19 mouse cellular contexts compared by ENCODE assay signal in the genomic region with DNA sequence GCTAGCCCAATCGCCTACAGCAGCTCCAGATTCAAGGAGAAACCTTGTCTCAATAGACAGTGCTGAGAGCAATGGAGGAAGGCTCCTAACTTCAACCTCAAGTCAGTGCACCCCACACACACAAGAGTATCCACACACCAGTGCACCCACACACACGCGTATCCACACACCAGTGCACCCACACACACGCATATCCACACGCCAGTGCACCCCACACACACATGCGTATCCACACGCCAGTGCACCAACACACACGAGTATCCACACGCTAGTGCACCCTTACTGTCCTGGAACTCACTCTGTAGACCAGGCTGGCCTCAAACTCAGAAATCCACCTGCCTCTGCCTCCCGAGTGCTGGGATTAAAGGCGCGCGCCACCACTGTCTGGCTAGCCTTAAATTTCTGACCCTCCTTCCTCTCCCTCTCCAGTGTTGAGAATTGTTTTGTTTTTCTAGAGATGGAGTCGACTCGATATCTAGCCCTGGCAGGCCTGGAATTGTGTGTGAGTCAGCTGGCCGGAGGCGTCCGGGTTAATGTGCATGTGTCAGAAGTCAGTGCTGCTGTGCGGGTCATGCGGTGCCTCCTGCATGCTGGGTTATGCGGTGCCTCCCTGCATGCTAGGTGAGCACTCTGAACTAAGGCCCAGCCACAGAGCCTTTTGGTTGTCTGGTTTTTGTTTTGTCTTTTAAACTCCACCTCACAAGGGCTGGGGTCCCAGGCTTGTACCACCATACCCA. TPM values are rescaled to one million over a fixed set of nuclear protein-coding genes. Genes with fewer than 3 reads are reported as not detected.
DNase-seq lines count a peak whose midpoint lies in the region; ATAC-seq and TF ChIP-seq lines count a peak whose summit lies in the region.
"Had no signal": no experiment of that assay in that cellular context is flagged by ENCODE, and none has a peak within 500 bp of the region (broad histone marks: within the 10 kb centered on the region; RNA-seq: fewer than 3 reads in every experiment).

No protein-coding gene starts in this region.

- 96% methylated on average over 21 of the region's 21 CpGs for WGBS in kidney, embryonic 15.5 days

- H3K36me3 ChIP-seq in kidney, embryonic 15.5 days, result peaks cover 91% of the 10 kb centered on the region
- H3K36me3 ChIP-seq in E14TG2a.4 (ENCODE audit: insufficient read depth, low read length) (peaks cover 78% of the 10 kb centered on the region), myocyte (ENCODE audit: control insufficient read depth, insufficient read depth) (peaks cover 51% of the 10 kb centered on the region)

- no peaks in the 10 kb centered on the region for H3K27me3 ChIP-seq in kidney, embryonic 15.5 days
- H3K27me3 ChIP-seq in E14TG2a.4 (ENCODE audit: insufficient read depth, low read length) (no peaks in the 10 kb centered on the region), myocyte (ENCODE audit: control insufficient read depth, insufficient read depth, insufficient read length) (no peaks in the 10 kb centered on the region)
- H3K27me3 ChIP-seq: forebrain, embryonic 13.5 days; hindbrain, embryonic 12.5 days; liver, embryonic 13.5 days; lung, embryonic 15.5 days; neural tube, embryonic 15.5 days had no signal

- no peak overlapping the region for H3K4me3 ChIP-seq in kidney, embryonic 15.5 days (replicated peaks)
- H3K4me3 ChIP-seq in E14TG2a.4 (replicated peaks; ENCODE audit: low read length), result peak overlapping the region; percentile 29; the same call in 1 of the 2 replicates
- H3K4me3 ChIP-seq in myocyte, result no peak overlapping the region
- H3K4me3 ChIP-seq: forebrain, embryonic 13.5 days; gastrocnemius, adult 2 months; hindbrain, embryonic 12.5 days; liver, embryonic 13.5 days; lung, embryonic 15.5 days; neural tube, embryonic 15.5 days had no signal

- peaks cover 30% of the 10 kb centered on the region for H3K79me2 ChIP-seq in myocyte (ENCODE audit: control insufficient read depth, insufficient read depth)

- H3K9me3 ChIP-seq in kidney, embryonic 15.5 days (replicated peaks), result no peaks in the 10 kb centered on the region
- H3K9me3 ChIP-seq in E14TG2a.4 (ENCODE audit: low read length), result no peaks in the 10 kb centered on the region
- H3K9me3 ChIP-seq: forebrain, embryonic 13.5 days; hindbrain, embryonic 12.5 days; liver, embryonic 13.5 days; lung, embryonic 15.5 days; neural tube, embryonic 15.5 days had no signal

- intact Hi-C loops in left cerebral cortex, postnatal 25 days (cut with DNase I), result no loop called here

- H3K4me1 ChIP-seq in kidney, embryonic 15.5 days, result peaks cover 18% of the 10 kb centered on the region
- H3K4me1 ChIP-seq in E14TG2a.4 (replicated peaks; ENCODE audit: low read depth, low read length), result peaks cover 78% of the 10 kb centered on the region

- no peak overlapping the region for H3K27ac ChIP-seq in kidney, embryonic 15.5 days
- H3K27ac ChIP-seq: forebrain, embryonic 13.5 days; gastrocnemius, adult 2 months; hindbrain, embryonic 12.5 days; liver, embryonic 13.5 days; lung, embryonic 15.5 days; neural tube, embryonic 15.5 days; stomach, postnatal 0 days had no signal

- H3ac ChIP-seq in myocyte (ENCODE audit: control insufficient read depth, insufficient read length), result no peak overlapping the region

- no peak for TF ChIP-seq CTCF in E14TG2a.4 (conservative IDR thresholded peaks at IDR 0.05; ENCODE audit: low read length)

- H3K9ac ChIP-seq in kidney, embryonic 15.5 days, result no peak overlapping the region
- H3K9ac ChIP-seq: forebrain, embryonic 13.5 days; hindbrain, embryonic 12.5 days; liver, embryonic 13.5 days; lung, embryonic 15.5 days; neural tube, embryonic 15.5 days had no signal

- ATAC-seq in kidney, embryonic 15.5 days (replicated peaks; ENCODE audit: low FRiP score), result no peak
- ATAC-seq: forebrain, embryonic 13.5 days had no signal

- TF ChIP-seq POLR2A in myocyte (IDR thresholded peaks at IDR 0.05; ENCODE audit: insufficient read length, low read depth), result peak; percentile 38

- DNase-seq in kidney, postnatal 10 days, result peak; percentile 12
- DNase-seq in NIH3T3 (ENCODE audit: low read depth), result peak; percentile 45
- no peak for DNase-seq in left cerebral cortex, postnatal 25 days (ENCODE audit: low spot score in 2 of 2)
- DNase-seq in thymus, postnatal 36 days, result no peak
- DNase-seq: cerebellum, adult 9-10 months; gastrocnemius, adult 2 months; kidney, adult 8-10 months; kidney, postnatal 4 days; liver, embryonic 13.5 days; lung, postnatal 36 days; thymus, adult 2 months had no signal

- H3K4me2 ChIP-seq in kidney, embryonic 15.5 days, result no peak overlapping the region
- no peak overlapping the region for H3K4me2 ChIP-seq in myocyte (ENCODE audit: low read depth)
- H3K4me2 ChIP-seq: forebrain, embryonic 13.5 days; hindbrain, embryonic 12.5 days; liver, embryonic 13.5 days; lung, embryonic 15.5 days; neural tube, embryonic 15.5 days had no signal

TF ChIP-seq in myocyte, 11 proteins besides CTCF, POLR2A, EP300 and RAD21:
- TF ChIP-seq MAX (IDR thresholded peaks at IDR 0.05; ENCODE audit: low read depth) (no peak), REST (IDR thresholded peaks at IDR 0.05; ENCODE audit: insufficient read depth, insufficient read length) (no peak), MYOG (IDR thresholded peaks at IDR 0.05; ENCODE audit: control insufficient read depth in 1 of 3, insufficient read depth in 1 of 3, insufficient read length in 2 of 3, low read depth in 2 of 3) (no peak), POLR2AphosphoS2 (IDR thresholded peaks at IDR 0.05; ENCODE audit: insufficient read length, low read depth) (peak; percentile 79), TCF3 (IDR thresholded peaks at IDR 0.05; ENCODE audit: insufficient read length, low read depth) (no peak), CEBPB (IDR thresholded peaks at IDR 0.05; ENCODE audit: insufficient read depth, poor library complexity, severe bottlenecking) (no peak)

RNA-seq across cellular contexts. Expression of a gene that starts 7.1 kb away (rescaled TPM):
- 1,359 and 1,501 TPM in 2 replicates for polyA plus RNA-seq in kidney, embryonic 15.5 days (2015; fragmentation: Nextera tagmentation; extraction: Ambion mirVana)
- polyA plus RNA-seq in myocyte (2012; fragmentation: generic; extraction: Trizol), result 2,418 TPM
- 100 to 1,000 TPM; 474 to 482 TPM for total RNA-seq in left cerebral cortex, postnatal 25 days (2021)

Comparison
In these comparisons a context has a peak if more than half of its experiments do, and no peak if none do; other contexts are left out.
1. DNase-seq: peak in kidney, postnatal 10 days (single experiment) and NIH3T3 (single experiment); none in left cerebral cortex, postnatal 25 days (0 of 2) and thymus, postnatal 36 days (0 of 2).